Mouse (Mus musculus) inflammation-experienced regulatory T-cells, adult 6 months (primary cell): ENCODE data around the gene Rcc1. TPM values are rescaled to one million over a fixed set of nuclear protein-coding genes. Genes with fewer than 3 reads are reported as not detected.
"Not testable (repeated sequence)": the region's sequence is repeated elsewhere in the genome, so short reads cannot be mapped to it uniquely, and the experiment has no call there.

ENCODE experiments used
- ATAC-seq: one replicate; pipeline ENCODE4 v1.8.0; 2017
- polyA plus RNA-seq, 3 experiments: library from polyadenylated mRNA; unstranded; fragments of 100-300 nt; shearing (Covaris generic); gene quantifications; one replicate each; pipeline ENCODE4 v1.2.1; 2017

The Rcc1 gene
- polyA plus RNA-seq, 3 experiments from 2014 or later = 13.4 to 26.0 (median 15.0) TPM

GRCm38 (mm10) chr4:132311801-132312200 lies 41.6 kb downstream of the Rcc1 start:
- no peak for ATAC-seq

- no peak for ATAC-seq
Observed at GRCm38 (mm10) chr4:132311209-132311608, 42.2 kb downstream of the Rcc1 start.

- ATAC-seq = peak; percentile 57
Observed at GRCm38 (mm10) chr4:132309849-132310472, 43.4 kb downstream of the Rcc1 start.

GRCm38 (mm10) chr4:132309140-132309848 lies 44.1 kb downstream of the Rcc1 start:
- ATAC-seq = peak; percentile 30

GRCm38 (mm10) chr4:132308437-132309139 lies 44.8 kb downstream of the Rcc1 start:
- peak; percentile 93 for ATAC-seq

GRCm38 (mm10) chr4:132306004-132306403 lies 47.4 kb downstream of the Rcc1 start:
- ATAC-seq = no peak

GRCm38 (mm10) chr4:132305276-132305675 lies 48.1 kb downstream of the Rcc1 start:
- ATAC-seq = no peak

- ATAC-seq = not testable (repeated sequence)
Observed at GRCm38 (mm10) chr4:132303484-132303883, 49.9 kb downstream of the Rcc1 start.

- ATAC-seq = peak; percentile 76
Observed at GRCm38 (mm10) chr4:132302939-132303479, 50.4 kb downstream of the Rcc1 start, which contains the start of gene Rab42. Gene Rab42 (minus strand): TSS chr4:132303385.

- ATAC-seq = peak; percentile 73
Observed at GRCm38 (mm10) chr4:132301965-132302938, 51.2 kb downstream of the Rcc1 start.

- no peak for ATAC-seq
Observed at GRCm38 (mm10) chr4:132301486-132301885, 51.9 kb downstream of the Rcc1 start.

GRCm38 (mm10) chr4:132299849-132300248 lies 53.6 kb downstream of the Rcc1 start:
- no peak for ATAC-seq

GRCm38 (mm10) chr4:132295696-132296390 lies 57.6 kb downstream of the Rcc1 start:
- ATAC-seq = no peak

GRCm38 (mm10) chr4:132293682-132294240 lies 59.6 kb downstream of the Rcc1 start:
- no peak for ATAC-seq

- no peak for ATAC-seq
Observed at GRCm38 (mm10) chr4:132292988-132293387, 60.4 kb downstream of the Rcc1 start.

- no peak for ATAC-seq
Observed at GRCm38 (mm10) chr4:132291624-132292335, 61.6 kb downstream of the Rcc1 start.

GRCm38 (mm10) chr4:132291056-132291455 lies 62.3 kb downstream of the Rcc1 start:
- no peak for ATAC-seq

GRCm38 (mm10) chr4:132288840-132289239 lies 64.6 kb downstream of the Rcc1 start:
- not testable (repeated sequence) for ATAC-seq
